Mouse (Mus musculus): ENCODE results near the gene Gdpd2. TPM values are rescaled to one million over a fixed set of nuclear protein-coding genes. Genes with fewer than 3 reads are reported as not detected.

Gene Gdpd2
- polyA plus RNA-seq (2012; rRNA removed): 2.1 and 2.2 TPM in 2 replicates

DNA sequence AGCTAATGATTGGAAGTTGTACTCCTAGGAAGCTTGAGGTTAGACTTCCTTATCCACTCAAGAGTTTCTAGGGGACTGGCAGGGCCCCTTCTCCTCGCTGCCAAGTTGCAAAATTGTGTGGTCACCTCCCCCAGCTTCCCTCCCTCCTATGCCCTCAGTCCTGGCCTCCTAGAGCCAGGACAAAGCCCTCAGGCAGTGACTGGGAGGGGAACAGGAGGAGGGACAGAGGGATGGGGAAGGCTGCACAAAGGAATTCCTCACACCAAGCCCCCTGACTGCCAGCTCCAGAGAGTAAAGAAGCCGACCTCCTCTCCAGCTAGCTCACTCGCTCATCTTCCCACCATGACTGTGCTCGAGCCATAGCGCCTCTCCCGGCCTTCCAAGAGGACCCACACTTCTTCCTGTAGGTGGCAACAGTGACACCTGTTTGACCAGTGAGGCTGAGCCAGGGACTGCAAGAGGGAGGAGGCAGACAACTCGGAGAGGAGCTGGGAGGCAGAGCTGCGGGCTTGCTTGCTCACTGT, at the start of gene Gdpd2:
Gene Gdpd2 (plus strand): TSS at position 209 of the 524 bp plus-strand sequence.
- peak; percentile 20 for DNase-seq (ENCODE audit: low read depth)

DNA sequence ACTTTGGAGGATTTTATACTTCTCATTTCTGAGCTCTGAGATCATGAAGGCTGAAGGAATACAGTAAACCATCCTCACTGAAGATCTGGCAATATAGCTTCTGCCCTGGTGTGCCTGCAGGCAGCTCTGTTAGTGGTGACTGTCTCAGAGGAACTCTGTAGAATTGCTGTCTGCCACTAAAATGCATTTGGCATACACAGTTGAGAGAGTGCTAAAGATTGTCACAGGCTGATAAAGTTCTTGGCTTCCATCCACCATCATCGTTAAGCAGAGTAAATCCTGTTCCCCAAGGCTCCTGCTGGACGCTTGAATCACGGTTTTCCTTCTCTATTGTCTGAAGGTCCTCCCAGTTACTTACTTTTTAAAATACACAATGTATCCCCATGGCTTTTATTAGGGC, 43.1 kb upstream of the Gdpd2 start:
- peak; percentile 55 for DNase-seq (ENCODE audit: low read depth)

DNA sequence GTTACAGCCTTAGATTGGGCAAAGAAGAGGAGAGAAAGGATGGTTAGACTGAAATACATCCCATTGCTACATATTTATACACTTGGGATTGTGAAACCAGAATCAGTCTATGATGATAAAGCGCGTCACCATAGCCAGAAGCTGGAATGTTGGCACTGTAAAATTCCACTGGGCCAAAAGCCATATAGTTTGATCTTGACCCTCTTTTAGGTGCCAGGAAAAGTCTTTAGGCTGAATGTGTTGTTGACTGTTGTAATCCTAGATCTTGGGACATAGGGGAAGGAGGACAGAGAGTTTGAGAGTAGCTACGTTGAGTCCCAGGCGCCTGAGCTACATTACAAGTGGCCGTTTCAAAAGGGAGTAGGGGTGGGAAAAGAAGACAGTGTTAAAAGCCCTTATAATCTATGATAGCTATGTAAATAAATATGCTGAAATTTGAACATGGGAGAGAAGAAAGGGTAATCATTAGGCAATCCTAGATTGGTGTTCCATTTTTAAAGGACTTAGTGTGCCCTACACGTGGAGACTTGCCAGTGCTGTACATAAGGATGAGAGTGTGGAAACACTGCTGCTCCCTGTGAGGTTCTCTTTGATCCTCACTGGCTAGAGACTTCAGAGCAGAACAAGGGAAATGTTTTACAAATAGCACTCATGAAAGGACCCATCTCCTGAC, 42.2 kb upstream of the Gdpd2 start:
- peak; percentile 67 for DNase-seq (ENCODE audit: low read depth)

DNA sequence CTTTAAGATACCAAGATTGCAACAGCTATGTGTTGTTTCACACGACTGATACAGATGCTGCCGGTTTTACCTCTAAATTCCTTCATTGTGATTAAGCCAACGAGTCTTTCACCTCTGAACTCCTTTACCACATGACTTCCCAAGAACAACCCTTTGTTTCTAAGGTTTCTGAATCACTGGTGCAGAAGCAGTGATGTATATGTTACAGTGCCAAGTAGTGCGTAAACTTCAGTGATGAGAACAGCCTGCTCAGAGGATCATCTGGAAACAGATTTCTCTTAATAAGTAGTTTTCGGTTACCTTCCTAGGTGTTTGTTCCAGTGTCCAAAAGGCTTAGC, 41.7 kb upstream of the Gdpd2 start:
- DNase-seq (ENCODE audit: low read depth): no peak

DNA sequence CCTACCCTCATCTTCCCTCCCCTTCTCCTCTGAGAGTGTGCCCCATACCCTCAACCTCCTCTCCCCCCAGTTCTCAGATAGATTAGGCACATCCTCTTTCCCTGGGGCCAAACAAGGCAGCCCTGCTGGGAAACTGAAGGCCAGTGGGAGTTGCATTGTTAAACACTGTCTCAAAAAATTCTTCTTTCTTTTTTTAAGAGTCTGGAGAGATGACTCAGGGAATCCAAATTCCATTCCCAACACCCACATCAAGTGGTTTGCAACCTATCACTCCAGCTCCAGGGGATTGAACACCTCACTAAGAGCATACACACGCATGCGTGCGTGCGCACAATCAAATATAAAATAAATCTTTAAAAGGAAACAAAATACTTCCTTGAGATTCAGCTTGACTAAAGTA, 32.9 kb upstream of the Gdpd2 start:
- DNase-seq (ENCODE audit: low read depth): no peak

DNA sequence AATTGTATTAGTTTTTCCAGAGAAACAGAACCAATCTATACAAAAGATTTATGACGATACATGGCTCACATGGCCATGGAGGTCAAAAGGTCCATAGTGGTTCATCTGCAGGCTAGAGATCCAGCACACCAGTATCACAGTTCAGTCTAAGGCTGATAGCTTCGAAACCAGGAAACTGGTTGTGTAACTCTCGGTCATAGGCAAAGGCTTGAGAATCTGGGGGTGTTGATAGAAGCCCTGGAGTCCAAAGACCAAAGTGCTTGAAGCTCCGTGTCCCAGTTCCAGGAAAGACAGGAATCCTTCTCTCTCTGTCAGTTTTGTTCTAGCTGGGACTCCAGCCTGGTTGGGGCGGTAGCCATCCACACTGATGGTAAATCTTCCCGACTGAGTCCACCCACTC, 21.6 kb upstream of the Gdpd2 start:
- no peak for DNase-seq (ENCODE audit: low read depth)

DNA sequence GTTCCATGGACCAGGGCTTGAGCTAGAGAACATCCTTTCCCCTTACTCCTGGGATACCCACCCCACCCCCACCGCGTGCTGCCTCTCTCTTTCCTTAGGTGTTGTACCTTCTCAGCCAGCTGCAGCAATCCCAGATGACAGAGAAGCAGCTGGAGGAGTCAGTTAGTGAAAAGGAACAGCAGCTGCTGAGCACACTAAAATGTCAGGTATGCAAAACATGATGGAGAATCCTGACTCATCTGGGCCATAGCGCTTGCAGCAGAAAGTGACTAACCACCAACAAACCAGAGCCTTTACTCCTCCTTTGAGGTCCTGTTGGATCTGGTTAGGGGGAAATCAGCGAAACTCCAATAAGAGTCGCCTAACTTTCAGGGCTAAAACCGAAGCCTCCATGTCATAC, 13.5 kb upstream of the Gdpd2 start:
- DNase-seq (ENCODE audit: low read depth): no peak

DNA sequence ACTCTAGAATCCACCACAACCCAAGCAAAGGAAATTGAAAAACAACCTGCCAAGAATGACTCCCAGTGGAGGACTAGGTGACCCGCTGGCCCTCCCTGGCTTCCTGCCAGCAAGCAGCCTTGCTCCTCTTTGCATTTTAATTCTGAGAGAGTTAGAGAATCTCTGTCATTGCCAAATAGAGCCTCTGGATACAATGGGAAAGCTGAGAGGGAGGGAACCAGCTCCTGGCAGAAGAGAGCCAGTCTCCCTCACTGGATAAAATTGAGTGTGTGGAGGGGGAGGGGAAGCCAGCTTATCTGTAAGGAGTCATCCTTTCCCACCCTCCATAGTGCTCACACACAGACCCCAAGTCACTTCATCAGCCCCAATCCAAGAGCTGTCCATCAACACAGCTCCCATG, 726 bp upstream of the Gdpd2 start:
- DNase-seq (ENCODE audit: low read depth): no peak

DNA sequence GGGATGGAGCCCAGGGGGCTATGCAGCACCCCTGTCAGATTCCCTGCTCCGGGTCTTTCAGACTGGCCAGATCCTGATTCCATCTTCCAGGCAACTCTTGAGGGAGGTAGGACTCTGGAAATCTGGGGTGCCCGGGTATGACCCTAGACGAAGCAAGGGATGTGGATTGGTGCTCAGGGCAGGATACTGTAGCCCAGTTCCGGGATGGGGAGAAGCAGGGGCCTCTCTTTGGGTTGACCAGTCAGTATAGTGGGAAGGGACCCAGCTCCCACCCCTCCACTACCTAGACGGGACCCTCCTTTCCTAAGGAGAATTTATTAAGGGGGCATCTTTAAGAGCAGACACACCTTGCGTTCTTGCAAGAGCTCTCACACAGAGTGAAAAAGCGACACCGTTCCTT, 593 bp downstream of the Gdpd2 start:
- no peak for DNase-seq (ENCODE audit: low read depth)

DNA sequence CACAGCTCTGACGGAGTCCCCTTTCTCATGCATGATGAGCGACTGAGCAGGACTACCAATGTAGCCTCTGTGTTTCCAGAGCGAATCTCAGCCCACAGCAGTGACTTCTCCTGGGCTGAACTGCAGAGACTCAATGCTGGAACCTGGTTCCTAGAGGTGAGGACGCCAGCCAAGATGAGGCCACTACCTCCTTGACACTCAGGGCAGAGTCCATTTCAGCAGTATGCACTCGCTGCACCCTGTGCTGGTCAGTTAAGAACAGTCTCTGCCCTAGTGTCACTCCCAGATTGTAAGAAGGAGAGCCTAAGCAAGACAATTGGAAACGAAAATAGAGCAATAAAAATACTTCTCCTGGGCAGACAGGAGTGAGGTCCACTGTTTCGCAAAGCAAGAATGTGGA, 4.7 kb downstream of the Gdpd2 start:
- DNase-seq (ENCODE audit: low read depth): no peak

DNA sequence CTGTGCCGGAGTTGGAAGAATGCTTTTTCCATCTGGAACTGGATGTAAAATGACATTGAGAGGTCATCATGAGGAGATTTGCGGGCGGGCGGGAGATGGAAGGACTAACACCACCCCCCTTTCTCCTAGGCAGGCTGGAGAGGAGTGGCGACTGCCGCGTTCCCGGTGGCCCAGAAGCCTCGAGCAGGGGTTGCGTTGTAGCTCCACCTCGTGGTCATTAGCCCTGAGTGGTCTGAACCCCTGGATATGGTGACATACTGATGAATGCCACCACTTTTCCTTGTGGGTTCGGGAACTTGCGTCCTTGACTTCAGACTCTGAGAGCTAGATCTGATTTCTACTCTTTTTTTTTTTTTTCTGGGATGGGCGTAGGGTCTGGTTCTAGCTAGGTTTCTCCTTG, 9.2 kb downstream of the Gdpd2 start:
- no peak for DNase-seq (ENCODE audit: low read depth)

DNA sequence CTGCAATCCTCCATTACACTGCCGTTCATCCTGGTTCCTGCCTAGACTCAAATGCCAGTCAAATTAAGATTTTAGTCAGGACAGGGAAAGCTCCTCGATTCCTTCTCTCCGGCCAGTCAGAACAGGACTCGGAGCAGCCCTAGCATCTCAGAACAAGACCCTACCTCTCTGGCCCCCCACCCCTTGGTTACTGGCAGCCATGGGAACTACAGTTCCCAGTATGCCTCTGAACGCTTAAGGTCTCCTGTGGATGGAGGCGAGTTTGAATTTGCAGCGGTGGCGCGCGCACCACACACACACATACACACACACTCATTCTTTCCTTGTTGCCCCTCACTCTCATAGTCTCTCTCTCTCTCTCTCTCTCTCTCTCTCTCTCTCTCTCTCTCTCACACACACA, 9.8 kb downstream of the Gdpd2 start:
- DNase-seq (ENCODE audit: low read depth): no peak

DNA sequence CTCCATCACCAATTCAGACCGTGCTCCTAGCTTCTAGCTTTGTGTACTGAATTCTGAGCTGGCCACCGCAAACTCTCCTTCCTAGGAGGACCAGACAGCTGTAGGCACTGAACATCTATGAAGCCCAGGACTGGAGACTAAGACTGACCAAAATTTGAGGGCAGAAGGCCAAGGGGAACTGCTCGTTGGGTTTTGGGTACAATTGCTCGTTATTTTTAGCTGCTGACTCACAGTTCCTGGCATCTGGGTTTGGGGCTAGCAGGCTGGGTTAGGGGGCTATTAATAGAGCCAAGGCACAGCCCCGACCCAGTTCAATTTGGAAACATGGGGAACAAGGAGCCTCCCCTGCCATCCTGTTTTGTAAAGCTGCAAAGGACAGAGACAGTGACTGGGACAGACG, 11.1 kb downstream of the Gdpd2 start:
- DNase-seq (ENCODE audit: low read depth): no peak

DNA sequence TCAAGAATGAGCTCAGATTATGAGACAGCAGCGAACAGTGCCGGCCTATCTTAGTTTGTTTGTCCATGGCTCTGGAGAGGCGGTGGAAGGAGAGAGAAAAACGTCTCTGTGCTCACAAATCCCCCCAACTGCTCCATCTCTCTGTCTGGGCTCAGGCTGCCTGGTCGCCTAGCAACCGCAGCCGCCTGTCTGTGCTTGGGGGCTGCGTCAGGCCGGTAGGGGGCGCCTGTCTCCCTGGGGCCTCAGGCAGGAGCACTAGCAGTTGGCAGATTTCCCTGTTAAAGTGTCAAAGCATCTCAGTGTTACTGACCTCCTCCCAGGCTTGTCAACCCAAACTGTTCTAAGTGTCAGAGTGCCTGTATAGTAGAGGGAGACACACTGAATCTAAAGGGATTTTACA, 12.3 kb downstream of the Gdpd2 start:
- no peak for DNase-seq (ENCODE audit: low read depth)

DNA sequence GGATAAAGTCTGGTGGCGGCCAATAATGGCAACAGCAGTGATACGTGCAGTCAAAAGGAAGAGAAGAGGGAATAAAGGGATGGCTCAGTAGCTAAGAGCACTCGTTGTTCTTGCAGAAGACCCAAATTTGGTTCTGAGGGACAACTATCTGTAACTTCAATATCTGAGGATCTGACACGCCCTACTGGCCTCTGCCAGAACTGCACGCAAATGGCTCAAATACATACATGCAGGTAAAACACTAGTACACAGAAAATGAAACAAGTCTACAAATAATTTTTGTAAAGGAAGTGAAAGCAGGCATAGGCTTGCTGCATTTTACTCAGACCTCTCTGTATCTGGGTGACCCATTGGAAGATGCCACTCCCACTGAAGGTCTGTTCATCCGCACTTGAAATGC, 36.2 kb downstream of the Gdpd2 start:
- DNase-seq (ENCODE audit: low read depth): no peak

DNA sequence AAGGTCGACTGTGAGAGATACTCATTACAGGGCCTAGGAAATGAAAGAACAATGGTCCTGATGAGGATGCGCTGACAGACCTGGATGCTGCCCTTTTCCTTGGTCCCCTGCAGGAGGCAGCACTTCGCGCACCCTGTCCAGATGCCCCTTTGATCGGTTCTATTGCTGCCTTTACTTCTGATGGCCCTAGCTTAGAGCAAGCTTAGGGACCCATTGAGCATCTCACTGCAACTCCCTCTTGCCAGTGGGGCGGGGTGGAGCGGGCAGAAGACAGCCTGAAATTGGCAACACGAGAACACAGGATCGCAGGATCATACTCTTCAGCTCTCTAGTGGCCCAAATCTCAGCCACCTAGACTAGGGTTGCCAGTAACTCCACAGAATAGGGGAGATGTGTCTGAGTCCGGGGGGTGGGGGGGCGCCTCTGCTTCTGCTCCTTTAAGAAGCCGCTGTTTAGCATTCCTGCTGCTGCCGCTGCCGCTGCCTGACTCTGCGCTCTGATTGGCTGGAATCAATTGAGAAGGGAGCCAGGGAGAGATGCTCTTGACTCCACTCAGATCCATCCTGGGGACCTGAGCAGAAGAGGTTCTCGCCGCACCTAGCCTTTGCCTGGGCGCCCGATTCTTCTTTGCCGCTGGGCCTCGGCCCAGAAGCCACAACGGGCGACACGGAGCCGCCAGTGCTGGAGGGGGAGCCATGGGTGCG, 37.7 kb downstream of the Gdpd2 start, which contains the start of gene Dlg3:
Gene Dlg3 (plus strand): TSS at position 542 of the 704 bp plus-strand sequence.
- no peak for DNase-seq (ENCODE audit: low read depth)

DNA sequence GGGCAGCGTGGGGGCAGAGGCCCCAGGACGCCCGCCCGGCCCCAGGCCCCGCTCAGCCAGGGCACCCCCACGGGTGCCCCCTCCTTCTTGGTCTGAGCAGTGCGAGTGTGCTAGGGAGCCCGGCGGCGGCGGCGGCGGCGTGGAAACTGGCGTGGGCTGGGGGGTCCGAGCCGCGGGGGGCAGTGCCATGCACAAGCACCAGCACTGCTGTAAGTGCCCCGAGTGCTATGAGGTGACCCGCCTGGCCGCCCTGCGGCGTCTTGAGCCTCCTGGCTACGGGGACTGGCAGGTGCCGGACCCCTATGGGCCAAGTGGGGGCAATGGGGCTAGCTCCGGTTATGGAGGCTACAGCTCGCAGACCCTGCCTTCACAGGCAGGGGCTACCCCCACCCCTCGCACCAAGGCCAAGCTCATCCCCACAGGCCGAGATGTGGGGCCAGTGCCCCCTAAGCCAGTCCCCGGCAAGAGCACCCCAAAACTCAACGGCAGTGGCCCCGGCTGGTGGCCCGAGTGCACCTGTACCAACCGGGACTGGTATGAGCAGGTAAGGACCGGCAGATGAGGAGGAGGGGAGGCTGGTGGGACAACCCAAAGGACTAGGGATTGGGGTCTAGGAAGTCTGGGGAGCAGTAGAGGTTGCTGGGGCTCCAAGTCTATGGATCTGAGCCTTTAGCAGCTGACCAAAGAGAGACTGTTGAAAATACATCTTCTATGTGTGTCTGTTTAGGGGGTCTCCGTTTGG, 38.4 kb downstream of the Gdpd2 start:
- DNase-seq (ENCODE audit: low read depth): no peak

DNA sequence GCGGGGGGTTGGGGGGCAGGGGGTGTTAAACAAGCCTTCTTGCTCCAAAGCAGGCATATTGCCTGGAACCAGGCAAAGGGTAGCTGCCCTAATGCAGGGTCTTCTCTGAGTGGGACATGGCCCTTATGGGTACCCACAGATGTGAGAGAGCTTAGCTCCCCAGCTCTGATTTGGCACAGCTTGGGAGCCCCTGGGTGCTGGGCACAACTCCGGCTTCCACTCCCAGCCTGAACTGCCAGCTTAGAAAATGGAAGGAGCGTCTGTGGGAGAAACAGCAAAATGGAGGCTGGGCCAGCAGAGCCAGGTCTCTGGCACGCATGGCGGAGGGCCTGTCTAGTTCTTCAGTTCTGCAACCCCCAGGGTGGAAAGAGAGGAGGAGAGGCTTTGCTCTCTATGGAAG, 39.6 kb downstream of the Gdpd2 start:
- DNase-seq (ENCODE audit: low read depth): no peak

DNA sequence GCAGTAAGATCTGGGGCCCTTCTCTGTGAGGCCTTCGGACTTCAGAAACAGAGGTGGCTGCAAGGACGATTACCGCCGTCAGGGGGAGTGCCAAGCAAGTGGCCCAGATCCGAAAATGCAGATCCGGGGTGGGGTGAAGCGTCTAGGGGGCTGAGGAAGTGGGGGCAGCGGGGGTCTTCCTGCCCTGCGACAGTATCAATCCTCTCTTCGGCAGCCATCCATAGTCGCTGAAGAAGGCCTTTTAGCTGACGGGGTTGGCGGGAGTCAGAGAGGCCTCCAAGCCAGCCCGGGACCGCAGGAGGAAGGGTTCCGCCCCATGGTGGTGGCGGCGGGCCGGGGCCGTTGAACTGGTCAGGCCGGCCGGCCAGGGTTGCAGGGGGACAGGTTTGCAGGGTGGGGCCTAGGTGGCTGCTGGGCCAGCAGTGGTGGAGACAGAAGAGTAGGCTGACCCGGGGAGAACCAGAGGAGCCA, 44.7 kb downstream of the Gdpd2 start:
- DNase-seq (ENCODE audit: low read depth): no peak

DNA sequence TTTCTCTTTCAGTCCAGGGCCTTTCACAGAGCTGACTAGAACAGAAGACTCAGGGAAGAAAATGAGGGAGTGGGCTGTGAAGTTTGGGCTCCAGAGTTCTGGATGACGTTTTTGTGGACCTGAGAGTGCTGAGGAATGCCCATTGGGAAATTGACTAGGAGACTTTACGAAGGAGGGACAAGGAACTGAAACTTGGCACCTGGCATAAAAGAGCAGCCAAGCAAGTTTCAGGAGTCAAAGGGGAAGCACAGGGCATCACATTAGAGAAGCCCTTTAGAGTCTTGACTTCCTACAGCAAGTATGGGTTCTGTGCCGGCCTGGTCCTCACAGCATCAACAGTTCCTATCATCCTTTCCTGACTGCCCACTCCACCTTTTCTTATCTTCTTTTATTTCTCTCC, 45.7 kb downstream of the Gdpd2 start:
- no peak for DNase-seq (ENCODE audit: low read depth)

DNA sequence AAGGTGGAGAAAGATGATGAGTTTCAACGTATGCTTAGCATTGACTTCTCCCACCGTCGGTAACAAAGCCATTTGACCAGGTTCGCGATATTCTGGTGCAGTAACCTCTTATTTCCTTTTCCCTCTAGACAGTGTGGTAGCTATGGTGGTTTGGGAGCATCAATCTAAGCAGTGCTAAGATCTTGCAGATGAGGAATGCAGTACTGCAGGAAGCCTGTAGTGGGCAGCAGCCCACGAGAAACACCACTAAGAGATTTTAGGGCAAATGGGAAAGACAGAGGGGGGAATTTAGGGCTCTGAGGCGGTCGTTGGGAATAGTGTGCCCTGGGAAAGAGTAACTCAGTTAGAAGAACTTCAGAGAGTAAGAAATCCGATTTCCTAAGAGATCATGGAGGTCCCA, 46.8 kb downstream of the Gdpd2 start:
- DNase-seq (ENCODE audit: low read depth): no peak

DNA sequence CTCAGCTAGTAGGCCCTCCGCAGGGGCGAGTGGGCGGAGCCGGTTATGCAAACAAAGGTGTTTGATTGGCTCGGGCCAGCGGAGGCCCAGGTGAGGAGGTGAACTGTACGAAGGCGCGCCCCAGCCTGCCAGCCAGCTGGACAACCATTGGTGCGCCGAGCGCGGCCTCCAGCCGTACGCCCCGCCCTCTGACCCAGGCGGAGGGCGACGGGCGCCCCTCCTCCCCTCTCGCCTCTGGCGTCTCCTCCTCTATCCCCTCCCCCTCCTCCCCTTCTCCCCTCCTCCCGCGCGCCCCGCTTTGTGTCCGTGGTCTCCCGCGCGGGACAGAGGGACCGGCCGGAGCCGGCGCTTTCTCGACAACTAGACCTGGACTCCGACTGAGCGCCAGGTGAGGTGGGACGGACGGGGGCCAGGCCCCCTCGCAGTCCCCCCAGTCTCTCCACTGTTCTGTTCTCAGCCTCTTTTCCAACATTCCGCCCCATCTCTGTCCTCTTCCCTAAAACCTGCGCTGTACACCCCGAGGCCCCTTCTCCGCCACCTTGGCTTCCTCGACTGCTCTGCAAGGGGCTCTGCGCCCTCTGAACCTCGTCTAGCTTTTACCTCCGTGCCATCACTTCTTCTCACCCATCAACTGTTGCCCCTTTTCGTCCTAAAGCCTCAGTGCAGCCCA, 47.4 kb downstream of the Gdpd2 start:
- DNase-seq (ENCODE audit: low read depth): no peak
